Mouse (Mus musculus) MEL (cell line): ENCODE measurements around the gene Nptxr.

Experiments used
- CTCF ChIP-seq, 3 experiments: IDR thresholded peaks in 2 of 3; conservative IDR thresholded peaks in 1 of 3; 2 replicates each; pipeline ENCODE4 v1.5.1; 2011 to 2012; ENCODE audit warnings: low read length in 3 of 3, low read depth in 2 of 3, mild to moderate bottlenecking in 2 of 3, improper control_type of control experiment in 1 of 3, inconsistent platforms in 1 of 3, mixed read lengths in 1 of 3, moderate library complexity in 1 of 3; ENCODE audit not compliant: control insufficient read depth in 1 of 3, insufficient read depth in 1 of 3, poor library complexity in 1 of 3, severe bottlenecking in 1 of 3
- GATA1 ChIP-seq: IDR thresholded peaks from 2 replicates; pipeline ENCODE4 v1.6.1; 2011; ENCODE audit warnings: low read depth, low read length, improper control_type of control experiment
- MAFK ChIP-seq: IDR thresholded peaks from 2 replicates; pipeline ENCODE4 v1.6.1; 2011; ENCODE audit warnings: low read depth, mild to moderate bottlenecking, low read length, improper control_type of control experiment, borderline replicate concordance
- POLR2A ChIP-seq, 2 experiments: IDR thresholded peaks; 2 replicates each; pipeline ENCODE4 v1.6.1; 2011 to 2012; ENCODE audit warnings: low read length in 2 of 2, mild to moderate bottlenecking in 2 of 2, control low read depth in 1 of 2, improper control_type of control experiment in 1 of 2, low read depth in 1 of 2, moderate library complexity in 1 of 2; ENCODE audit not compliant: control insufficient read depth in 1 of 2, insufficient read depth in 1 of 2, poor library complexity in 1 of 2
- TAL1 ChIP-seq: IDR thresholded peaks from 2 replicates; pipeline ENCODE4 v1.6.1; 2012; ENCODE audit warnings: mild to moderate bottlenecking, inconsistent platforms, low read length, moderate library complexity, mixed read lengths
- UBTF ChIP-seq: IDR thresholded peaks from 2 replicates; pipeline ENCODE4 v1.6.1; 2012; ENCODE audit warnings: low read depth, mild to moderate bottlenecking, inconsistent platforms, low read length, improper control_type of control experiment, moderate library complexity, borderline replicate concordance; ENCODE audit not compliant: insufficient read depth

GRCm38 (mm10) chr15:79801646-79802045 lies 2.9 kb downstream of the Nptxr start:
- TF ChIP-seq CTCF (IDR thresholded peaks at IDR 0.05 in 2 of 3, conservative IDR thresholded peaks at IDR 0.05 in 1 of 3; ENCODE audit: control insufficient read depth in 1 of 3, insufficient read depth in 1 of 3, low read depth in 2 of 3, low read length in 3 of 3, poor library complexity in 1 of 3, severe bottlenecking in 1 of 3) (no peak), POLR2A (IDR thresholded peaks at IDR 0.05; ENCODE audit: control insufficient read depth in 1 of 2, insufficient read depth in 1 of 2, low read depth in 1 of 2, low read length in 2 of 2, poor library complexity in 1 of 2) (no peak), GATA1 (no peak), UBTF (no peak), TAL1 (no peak), MAFK (no peak)
